In genomic region chr8:128470097-128470496, GRCm38 (mm10) we compare ENCODE assay signal across 13 mouse cellular contexts.
"Had no signal": no experiment of that assay in that cellular context is flagged by ENCODE, and none has a peak within 500 bp of the region (broad histone marks: within the 10 kb centered on the region; RNA-seq: fewer than 3 reads in every experiment).

No protein-coding gene starts in this region.

- H3K36me3 ChIP-seq: midbrain, embryonic 10.5 days had no signal

- H3K9ac ChIP-seq: limb, embryonic 13.5 days; liver, embryonic 14.5 days; neural tube, embryonic 12.5 days had no signal

- H3K9me3 ChIP-seq: limb, embryonic 13.5 days; midbrain, embryonic 10.5 days; neural tube, embryonic 12.5 days had no signal

- DNase-seq: kidney, adult 8-10 months; kidney, postnatal 4 days; left cerebral cortex, postnatal 4 days; lung, adult 2 months; lung, postnatal 4 days; midbrain, embryonic 14.5 days; thymus, postnatal 4 days had no signal

- H3K4me3 ChIP-seq: layer of hippocampus, adult 2 months; limb, embryonic 13.5 days; midbrain, embryonic 10.5 days; neural tube, embryonic 12.5 days had no signal

- H3K4me2 ChIP-seq: limb, embryonic 13.5 days; neural tube, embryonic 12.5 days had no signal

- H3K27me3 ChIP-seq: limb, embryonic 13.5 days; neural tube, embryonic 12.5 days had no signal

- H3K27ac ChIP-seq: limb, embryonic 13.5 days; liver, embryonic 14.5 days; midbrain, embryonic 10.5 days; neural tube, embryonic 12.5 days; stomach, postnatal 0 days had no signal

- H3K4me1 ChIP-seq: neural tube, embryonic 12.5 days had no signal
